Mouse (Mus musculus) neutrophil, adult 59 days (primary cell): Measurements from ENCODE around the gene Bpnt1. TPM values are rescaled to one million over a fixed set of nuclear protein-coding genes. Genes with fewer than 3 reads are reported as not detected.

Experiments
- total RNA-seq, 2 experiments: library from RNA; stranded (reverse); gene quantifications; 1 replicate in 1 of 2; 2 replicates in 1 of 2; pipeline ENCODE4 v1.2.4; 2023

Gene Bpnt1
- 1 to 10 TPM; 6.3 to 6.8 TPM for total RNA-seq

GRCm38 (mm10) chr1:185331983-185332430 is at the start of gene Bpnt1:
Gene Bpnt1 (plus strand): TSS chr1:185332149.

DNA sequence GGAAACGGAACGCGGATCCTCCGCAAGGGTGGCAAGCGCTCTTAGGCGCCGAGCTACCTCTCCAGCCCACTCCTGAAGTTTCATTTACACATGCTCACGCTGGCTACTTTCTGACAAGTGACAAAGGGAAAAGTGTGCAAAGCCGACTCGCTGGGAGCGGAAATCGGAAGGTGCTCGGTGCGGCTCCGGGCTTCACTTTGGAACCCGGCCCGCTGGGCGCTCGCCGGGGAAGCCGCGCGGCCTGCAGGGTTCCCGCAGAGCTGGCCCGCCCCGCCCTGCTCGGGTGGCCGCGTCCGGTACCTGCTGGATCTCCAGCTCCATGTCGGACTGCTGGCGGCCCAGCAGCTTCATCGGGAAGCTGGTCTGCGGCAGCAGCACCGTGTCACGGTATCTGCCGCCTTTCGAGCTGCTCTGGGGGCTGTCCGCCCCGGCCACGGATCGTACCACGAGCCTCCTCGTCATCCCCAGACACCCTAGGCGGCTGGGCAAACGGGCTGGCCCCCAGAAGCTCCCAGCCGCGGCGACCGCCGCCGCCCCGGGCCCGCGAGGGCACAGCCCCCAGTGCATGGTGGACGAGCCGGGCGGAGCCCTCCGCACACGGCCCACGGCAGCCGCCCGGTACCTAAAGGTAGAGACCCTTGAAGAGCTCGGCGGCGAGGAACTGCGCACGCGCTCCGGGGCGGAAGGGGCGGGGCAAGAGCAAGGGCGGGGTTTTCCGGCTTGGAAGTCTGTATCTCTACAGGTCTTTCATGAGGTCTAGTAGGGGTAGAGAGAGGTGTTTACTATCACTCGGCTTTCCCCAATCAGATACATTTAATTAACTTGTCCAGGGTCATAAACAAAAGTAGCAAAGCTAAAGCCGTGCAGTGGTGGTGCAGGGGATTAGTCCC is 3.0 kb upstream of the Bpnt1 start, which contains the start of gene Iars2:
Gene Iars2, minus strand, starts transcription at position 676 of the 890 bp plus-strand sequence.

GRCm38 (mm10) chr1:185362677-185363520 is 30.9 kb downstream of the Bpnt1 start, which contains the start of gene Eprs:
Gene Eprs (plus strand): TSS chr1:185363044.

Other genes starting within 250 kb of the Bpnt1 start
- gene Rab3gap2, start 128.0 kb upstream of the Bpnt1 start, total RNA-seq, result 10 to 100 TPM; 57.3 TPM
- gene Iars2, start 2.8 kb upstream of the Bpnt1 start, total RNA-seq, result 10 to 100 TPM; 14.8 to 15.1 TPM
- 10 to 100 TPM; 45.8 to 51.7 TPM for gene Eprs, start 30.9 kb downstream of the Bpnt1 start, total RNA-seq
- gene Slc30a10, start 122.7 kb downstream of the Bpnt1 start, total RNA-seq, result 1 to 10 TPM in 1 of 2 experiments, under 1 TPM in 1; 0.24 to 1.1 TPM